21 mouse cellular contexts compared by ENCODE assay signal in the genomic region with DNA sequence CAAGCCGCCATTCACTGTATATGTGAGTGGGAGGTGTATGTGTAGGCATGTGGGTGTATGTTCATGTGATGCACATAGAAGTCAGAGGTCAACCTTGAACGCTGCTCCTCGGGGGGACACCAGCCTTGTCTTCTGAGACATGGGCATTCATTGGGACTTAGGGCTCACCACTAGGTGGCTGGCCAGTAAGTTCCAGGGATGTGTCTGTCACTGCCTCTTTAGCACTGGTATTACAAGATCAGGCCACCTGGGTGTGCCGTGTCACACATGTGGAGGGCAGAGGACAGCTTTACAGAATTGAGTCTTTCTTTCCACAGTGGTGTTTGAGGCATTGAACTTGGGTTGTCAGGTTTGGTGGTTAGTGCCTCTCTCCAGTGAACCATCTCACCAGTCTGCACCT. TPM values are rescaled to one million over a fixed set of nuclear protein-coding genes. Genes with fewer than 3 reads are reported as not detected.
A peak's percentile ranks its signal among the peaks of the same experiment; 100 is the strongest.
DNase-seq lines count a peak whose midpoint lies in the region; ATAC-seq and TF ChIP-seq lines count a peak whose summit lies in the region.
"Had no signal": no experiment of that assay in that cellular context is flagged by ENCODE, and none has a peak within 500 bp of the region (broad histone marks: within the 10 kb centered on the region; RNA-seq: fewer than 3 reads in every experiment).

No protein-coding gene starts in this region.

- TF ChIP-seq EP300 in lung, postnatal 0 days (IDR thresholded peaks at IDR 0.05), result no peak
- no peak for TF ChIP-seq EP300 in stomach, postnatal 0 days (optimal IDR thresholded peaks at IDR 0.05)

- no peak overlapping the region for H3K27ac ChIP-seq in kidney, postnatal 0 days
- H3K27ac ChIP-seq in kidney, embryonic 16.5 days (ENCODE audit: low read length), result no peak overlapping the region
- no peak overlapping the region for H3K27ac ChIP-seq in lung, postnatal 0 days (ENCODE audit: low read length)
- no peak overlapping the region for H3K27ac ChIP-seq in stomach, postnatal 0 days (replicated peaks)
- H3K27ac ChIP-seq: neural tube, embryonic 12.5 days; stomach, embryonic 15.5 days had no signal

- 77% methylated on average over 4 of the region's 4 CpGs for WGBS in kidney, postnatal 0 days
- 71% methylated on average over 4 of the region's 4 CpGs for WGBS in kidney, embryonic 16.5 days
- 70% methylated on average over 4 of the region's 4 CpGs for WGBS in lung, postnatal 0 days
- WGBS in stomach, postnatal 0 days, result 80% methylated on average over 4 of the region's 4 CpGs

- 0 out of 2 replicates have a peak, but pooled peaks cover 6% of the 10 kb centered on the region for H3K4me1 ChIP-seq in kidney, postnatal 0 days (replicated peaks; ENCODE audit: insufficient read depth, low read length)
- peaks cover 27% of the 10 kb centered on the region for H3K4me1 ChIP-seq in kidney, embryonic 16.5 days (ENCODE audit: insufficient read depth, low read length)
- no peaks in the 10 kb centered on the region for H3K4me1 ChIP-seq in lung, postnatal 0 days (ENCODE audit: insufficient read depth, low read depth, low read length)
- peaks cover 7% of the 10 kb centered on the region; the same call in 1 of the 2 replicates for H3K4me1 ChIP-seq in stomach, postnatal 0 days (replicated peaks; ENCODE audit: control insufficient read depth, insufficient read depth)

- no peaks in the 10 kb centered on the region for H3K9me3 ChIP-seq in kidney, postnatal 0 days (replicated peaks; ENCODE audit: low read length)
- 0 out of 2 replicates have a peak, but pooled peaks cover 3% of the 10 kb centered on the region for H3K9me3 ChIP-seq in kidney, embryonic 16.5 days (ENCODE audit: low read length)
- H3K9me3 ChIP-seq in lung, postnatal 0 days (ENCODE audit: low read length), result no peaks in the 10 kb centered on the region
- no peaks in the 10 kb centered on the region for H3K9me3 ChIP-seq in stomach, postnatal 0 days (ENCODE audit: control insufficient read depth, low read length)
- H3K9me3 ChIP-seq: G1E; neural tube, embryonic 12.5 days; stomach, embryonic 15.5 days had no signal

- no peak overlapping the region for H3K4me3 ChIP-seq in kidney, postnatal 0 days (replicated peaks; ENCODE audit: low read depth, low read length)
- H3K4me3 ChIP-seq in kidney, embryonic 16.5 days (ENCODE audit: low read length), result no peak overlapping the region
- H3K4me3 ChIP-seq in lung, postnatal 0 days (ENCODE audit: low read depth, low read length), result no peak overlapping the region
- no peak overlapping the region for H3K4me3 ChIP-seq in stomach, postnatal 0 days (ENCODE audit: low read depth, low read length)
- H3K4me3 ChIP-seq: limb, embryonic 12.5 days; neural tube, embryonic 12.5 days; stomach, embryonic 15.5 days had no signal

- H3K36me3 ChIP-seq in kidney, postnatal 0 days (ENCODE audit: insufficient read depth, low read length), result no peaks in the 10 kb centered on the region
- H3K36me3 ChIP-seq in kidney, embryonic 16.5 days (ENCODE audit: insufficient read depth, low read length), result no peaks in the 10 kb centered on the region
- H3K36me3 ChIP-seq in lung, postnatal 0 days (ENCODE audit: insufficient read depth, low read length), result no peaks in the 10 kb centered on the region
- no peaks in the 10 kb centered on the region for H3K36me3 ChIP-seq in stomach, postnatal 0 days (ENCODE audit: control insufficient read depth, insufficient read depth, low read length)
- H3K36me3 ChIP-seq: G1E; limb, embryonic 12.5 days; neural tube, embryonic 12.5 days; stomach, embryonic 15.5 days had no signal

- no peak overlapping the region for H3K9ac ChIP-seq in kidney, postnatal 0 days (ENCODE audit: low read depth, low read length)
- no peak overlapping the region for H3K9ac ChIP-seq in kidney, embryonic 16.5 days (replicated peaks; ENCODE audit: low read length)
- H3K9ac ChIP-seq in lung, postnatal 0 days (replicated peaks; ENCODE audit: low read depth), result no peak overlapping the region
- H3K9ac ChIP-seq in stomach, postnatal 0 days (ENCODE audit: low read length), result no peak overlapping the region
- H3K9ac ChIP-seq: limb, embryonic 12.5 days; neural tube, embryonic 12.5 days; stomach, embryonic 15.5 days had no signal

- H3K27me3 ChIP-seq in kidney, postnatal 0 days (ENCODE audit: insufficient read depth, low read length), result no peaks in the 10 kb centered on the region
- no peaks in the 10 kb centered on the region; the same call in 1 of the 2 replicates for H3K27me3 ChIP-seq in kidney, embryonic 16.5 days (ENCODE audit: insufficient read depth, low read length)
- no peaks in the 10 kb centered on the region for H3K27me3 ChIP-seq in lung, postnatal 0 days (replicated peaks; ENCODE audit: insufficient read depth, low read length)
- no peaks in the 10 kb centered on the region for H3K27me3 ChIP-seq in stomach, postnatal 0 days (ENCODE audit: control insufficient read depth, insufficient read depth, low read length)
- H3K27me3 ChIP-seq: stomach, embryonic 15.5 days had no signal

- TF ChIP-seq CTCF in kidney, postnatal 0 days (IDR thresholded peaks at IDR 0.05; ENCODE audit: low read depth), result peak; percentile 34; the same call in 1 of the 2 replicates
- peak; percentile 46 for TF ChIP-seq CTCF in lung, postnatal 0 days (IDR thresholded peaks at IDR 0.05)
- peak; percentile 44 for TF ChIP-seq CTCF in stomach, postnatal 0 days (IDR thresholded peaks at IDR 0.05; ENCODE audit: low read depth)

- no peak for DNase-seq in kidney, postnatal 0 days (ENCODE audit: low spot score)
- no peak for DNase-seq in lung, postnatal 0 days (ENCODE audit: low spot score)
- DNase-seq in lung, postnatal 25 days (ENCODE audit: low spot score), result no peak
- peak; percentile 26 for DNase-seq in MN1 (ENCODE audit: low spot score)
- no peak for DNase-seq in stomach, postnatal 0 days (ENCODE audit: low spot score)
- no peak for DNase-seq in cerebellum, postnatal 25 days
- DNase-seq: adrenal gland, postnatal 25 days; cerebellum, adult 18-20 months; cerebellum, postnatal 36 days; kidney, adult 18-20 months; kidney, postnatal 14 days; lung, postnatal 4 days; right cerebral cortex, postnatal 14 days; thymus, postnatal 14 days had no signal

- no peak overlapping the region for H3K4me2 ChIP-seq in kidney, postnatal 0 days (ENCODE audit: low read length)
- H3K4me2 ChIP-seq in kidney, embryonic 16.5 days (replicated peaks; ENCODE audit: low read depth, low read length), result no peak overlapping the region
- H3K4me2 ChIP-seq in lung, postnatal 0 days (replicated peaks; ENCODE audit: low read depth, low read length), result no peak overlapping the region
- H3K4me2 ChIP-seq in stomach, postnatal 0 days (replicated peaks; ENCODE audit: low read depth), result no peak overlapping the region
- H3K4me2 ChIP-seq: midbrain, embryonic 11.5 days; stomach, embryonic 15.5 days had no signal

- ATAC-seq in kidney, postnatal 0 days (replicated peaks; ENCODE audit: low FRiP score, low read depth), result no peak
- no peak for ATAC-seq in kidney, embryonic 16.5 days (ENCODE audit: low FRiP score, low TSS enrichment)
- ATAC-seq in lung, postnatal 0 days, result no peak
- ATAC-seq in stomach, postnatal 0 days (ENCODE audit: low FRiP score, low TSS enrichment), result no peak
- ATAC-seq: hindbrain, embryonic 16.5 days had no signal

RNA-seq across cellular contexts. Expression of gene Csrp1, which starts 22.4 kb away (rescaled TPM):
- polyA plus RNA-seq in kidney, postnatal 0 days (2015; fragmentation: Nextera tagmentation; extraction: Ambion mirVana), result 189 and 190 TPM in 2 replicates
- 141 and 157 TPM in 2 replicates for polyA plus RNA-seq in kidney, embryonic 16.5 days (2015; fragmentation: Nextera tagmentation; extraction: Ambion mirVana)
- 449 and 545 TPM in 2 replicates for polyA plus RNA-seq in lung, postnatal 0 days (2015; fragmentation: Nextera tagmentation; extraction: Ambion mirVana)
- polyA plus RNA-seq in stomach, postnatal 0 days (2015; fragmentation: Nextera tagmentation; extraction: Ambion mirVana), result 418 and 496 TPM in 2 replicates
